Mouse (Mus musculus): ENCODE results near the gene Vamp5.

Gene Vamp5

GRCm38 (mm10) chr6:72347166-72347941 is 32.9 kb downstream of the Vamp5 start, which contains the start of gene 0610030E20Rik:
0610030E20Rik (plus strand) TSS chr6:72347317.
- DNase-seq (ENCODE audit: extremely low read depth, low read depth, low spot score), result no peak

- DNase-seq (ENCODE audit: extremely low read depth, low read depth, low spot score), result no peak
Measured at GRCm38 (mm10) chr6:72346261-72346660, 34.0 kb downstream of the Vamp5 start.

- no peak for DNase-seq (ENCODE audit: extremely low read depth, low read depth, low spot score)
Measured at GRCm38 (mm10) chr6:72345633-72346032, 34.6 kb downstream of the Vamp5 start.

- DNase-seq (ENCODE audit: extremely low read depth, low read depth, low spot score), result peak; percentile 54
Measured at GRCm38 (mm10) chr6:72345074-72345567, 35.1 kb downstream of the Vamp5 start, which contains the start of gene Usp39. Usp39 (minus strand) TSS chr6:72345184.

- DNase-seq (ENCODE audit: extremely low read depth, low read depth, low spot score), result no peak
Measured at GRCm38 (mm10) chr6:72344396-72345073, 35.7 kb downstream of the Vamp5 start.

- DNase-seq (ENCODE audit: extremely low read depth, low read depth, low spot score), result no peak
Measured at GRCm38 (mm10) chr6:72340481-72340880, 39.8 kb downstream of the Vamp5 start.

GRCm38 (mm10) chr6:72333111-72333510 is 47.2 kb downstream of the Vamp5 start:
- no peak for DNase-seq (ENCODE audit: extremely low read depth, low read depth, low spot score)

GRCm38 (mm10) chr6:72330133-72330532 is 50.1 kb downstream of the Vamp5 start:
- DNase-seq (ENCODE audit: extremely low read depth, low read depth, low spot score), result no peak

- no peak for DNase-seq (ENCODE audit: extremely low read depth, low read depth, low spot score)
Measured at GRCm38 (mm10) chr6:72329019-72329418, 51.2 kb downstream of the Vamp5 start.

GRCm38 (mm10) chr6:72326274-72326673 is 54.0 kb downstream of the Vamp5 start:
- no peak for DNase-seq (ENCODE audit: extremely low read depth, low read depth, low spot score)

- no peak for DNase-seq (ENCODE audit: extremely low read depth, low read depth, low spot score)
Measured at GRCm38 (mm10) chr6:72323786-72324508, 56.3 kb downstream of the Vamp5 start.

- DNase-seq (ENCODE audit: extremely low read depth, low read depth, low spot score), result no peak
Measured at GRCm38 (mm10) chr6:72322936-72323335, 57.3 kb downstream of the Vamp5 start.

GRCm38 (mm10) chr6:72319019-72319418 is 61.2 kb downstream of the Vamp5 start:
- no peak for DNase-seq (ENCODE audit: extremely low read depth, low read depth, low spot score)

Measured in fat pad, adult 2 months (tissue).